8 mouse cellular contexts compared by ENCODE assay signal in genomic region chr5:25221604-25222003, GRCm38 (mm10). TPM values are rescaled to one million over a fixed set of nuclear protein-coding genes. Genes with fewer than 3 reads are reported as not detected.
DNase-seq lines count a peak whose midpoint lies in the region; ATAC-seq lines count a peak whose summit lies in the region.

Galnt11 (plus strand) TSS chr5:25221904.

- H3K9me3 ChIP-seq in kidney, embryonic 16.5 days (ENCODE audit: low read length): no peaks in the 10 kb centered on the region
- no peaks in the 10 kb centered on the region for H3K9me3 ChIP-seq in heart, embryonic 11.5 days (replicated peaks; ENCODE audit: control insufficient read depth, low read length)

- peak within 1 kb of the TSS; percentile 84 for H3K9ac ChIP-seq in kidney, embryonic 16.5 days (replicated peaks; ENCODE audit: low read length)
- peak within 1 kb of the TSS; percentile 81 for H3K9ac ChIP-seq in heart, embryonic 11.5 days (ENCODE audit: low read depth, low read length)

- intact Hi-C loops in left cerebral cortex, postnatal 14 days (cut with DNase I): no loop called here

- peak within 1 kb of the TSS; percentile 73 for H3K4me3 ChIP-seq in kidney, embryonic 16.5 days (ENCODE audit: low read length)
- H3K4me3 ChIP-seq in heart, embryonic 11.5 days (ENCODE audit: low read depth, low read length): peak within 1 kb of the TSS; percentile 73

- no peaks in the 10 kb centered on the region for H3K36me3 ChIP-seq in kidney, embryonic 16.5 days (ENCODE audit: insufficient read depth, low read length)
- H3K36me3 ChIP-seq in heart, embryonic 11.5 days (ENCODE audit: control insufficient read depth, insufficient read depth, low read length): no peaks in the 10 kb centered on the region

- no peak for ATAC-seq in kidney, embryonic 16.5 days (ENCODE audit: low FRiP score, low TSS enrichment)
- ATAC-seq in heart, embryonic 11.5 days (replicated peaks; ENCODE audit: insufficient number of reproducible peaks, low FRiP score, low TSS enrichment): no peak

- WGBS in kidney, embryonic 16.5 days: 90% methylated on average over 3 of the region's 3 CpGs
- WGBS in heart, embryonic 11.5 days (ENCODE audit: insufficient replicate concordance): 76% methylated on average over 3 of the region's 3 CpGs

- peaks cover 14% of the 10 kb centered on the region for H3K4me1 ChIP-seq in kidney, embryonic 16.5 days (ENCODE audit: insufficient read depth, low read length)
- peaks cover 5% of the 10 kb centered on the region; the same call in 1 of the 2 replicates for H3K4me1 ChIP-seq in heart, embryonic 11.5 days (ENCODE audit: control insufficient read depth, insufficient read depth, low read length)

- no peaks in the 10 kb centered on the region for H3K27me3 ChIP-seq in kidney, embryonic 16.5 days (ENCODE audit: insufficient read depth, low read length)
- no peaks in the 10 kb centered on the region for H3K27me3 ChIP-seq in heart, embryonic 11.5 days (ENCODE audit: control insufficient read depth, insufficient read depth, low read length)

- H3K27ac ChIP-seq in kidney, embryonic 16.5 days (ENCODE audit: low read length): peak within 1 kb of the TSS; percentile 93
- peak within 1 kb of the TSS; percentile 54 for H3K27ac ChIP-seq in heart, embryonic 11.5 days (ENCODE audit: low read depth, low read length)

- H3K4me2 ChIP-seq in kidney, embryonic 16.5 days (replicated peaks; ENCODE audit: low read depth, low read length): peak within 1 kb of the TSS; percentile 72
- peak within 1 kb of the TSS; percentile 62 for H3K4me2 ChIP-seq in heart, embryonic 11.5 days

- DNase-seq in kidney, adult 11 months: no peak
- DNase-seq in adrenal gland, postnatal 36 days: no peak
- no peak for DNase-seq in left cerebral cortex, postnatal 14 days (ENCODE audit: low spot score in 2 of 2)
- DNase-seq in naive thymus-derived CD4-positive, alpha-beta T cell, adult 2 months (ENCODE audit: low read depth): peak; percentile 18
- no peak for DNase-seq in right cerebral cortex, postnatal 25 days
- no peak for DNase-seq in embryo, embryonic 11 days

RNA-seq across cellular contexts. Expression of gene Galnt11, which starts in this region (rescaled TPM):
- polyA plus RNA-seq in kidney, embryonic 16.5 days (2015; fragmentation: Nextera tagmentation; extraction: Ambion mirVana): 107 and 123 TPM in 2 replicates
- 10 to 100 TPM; 39.6 to 51.8 TPM for total RNA-seq in adrenal gland, postnatal 36 days (2021)
- 37.7 and 39.3 TPM in 2 replicates for polyA plus RNA-seq in heart, embryonic 11.5 days (2014; fragmentation: Nextera tagmentation; extraction: Ambion mirVana)
- total RNA-seq in left cerebral cortex, postnatal 14 days (2021): 10 to 100 TPM; 49.4 to 52.3 TPM
